Mouse (Mus musculus): ENCODE measurements at regions not wholly inside any gene's neighbourhood (a gene's known extent, or its start where the extent isn't known, plus 50 kb on each side); places are given as distances from the start of the nearest gene placed in this dataset.

DNA sequence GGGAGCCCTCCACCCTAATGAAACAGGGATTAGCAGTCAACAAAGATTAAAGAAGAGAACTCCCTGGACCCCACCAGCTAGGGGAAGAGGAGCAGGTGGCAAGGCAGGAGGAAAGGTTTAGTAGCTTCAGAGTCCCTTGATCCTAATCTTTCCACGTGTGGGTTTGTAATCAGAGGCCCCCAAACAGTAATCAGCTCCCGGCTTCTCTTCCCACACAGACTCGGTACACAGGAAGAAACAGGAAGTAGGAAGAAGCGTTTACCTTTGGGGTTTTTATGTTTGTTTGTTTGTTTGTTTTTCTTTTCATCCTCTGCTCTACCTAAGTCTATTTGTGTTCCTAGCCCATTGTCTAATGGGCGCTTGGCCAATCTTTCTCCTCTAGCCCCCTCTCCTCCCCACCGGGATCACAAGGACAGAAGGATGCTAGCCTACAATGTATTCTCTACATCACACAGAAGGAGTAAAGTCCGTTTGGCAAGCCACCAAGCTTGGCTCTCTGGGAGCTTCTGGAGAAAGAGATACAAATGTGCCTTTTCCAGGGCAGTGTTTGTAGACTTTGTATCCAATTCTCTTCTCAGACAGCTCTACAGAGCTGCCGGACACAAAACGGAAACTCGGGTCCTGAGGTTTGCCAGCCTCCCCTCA, 226.5 kb upstream of the Jarid2 start:
- no peak for DNase-seq (ENCODE audit: low read depth, low spot score)

DNA sequence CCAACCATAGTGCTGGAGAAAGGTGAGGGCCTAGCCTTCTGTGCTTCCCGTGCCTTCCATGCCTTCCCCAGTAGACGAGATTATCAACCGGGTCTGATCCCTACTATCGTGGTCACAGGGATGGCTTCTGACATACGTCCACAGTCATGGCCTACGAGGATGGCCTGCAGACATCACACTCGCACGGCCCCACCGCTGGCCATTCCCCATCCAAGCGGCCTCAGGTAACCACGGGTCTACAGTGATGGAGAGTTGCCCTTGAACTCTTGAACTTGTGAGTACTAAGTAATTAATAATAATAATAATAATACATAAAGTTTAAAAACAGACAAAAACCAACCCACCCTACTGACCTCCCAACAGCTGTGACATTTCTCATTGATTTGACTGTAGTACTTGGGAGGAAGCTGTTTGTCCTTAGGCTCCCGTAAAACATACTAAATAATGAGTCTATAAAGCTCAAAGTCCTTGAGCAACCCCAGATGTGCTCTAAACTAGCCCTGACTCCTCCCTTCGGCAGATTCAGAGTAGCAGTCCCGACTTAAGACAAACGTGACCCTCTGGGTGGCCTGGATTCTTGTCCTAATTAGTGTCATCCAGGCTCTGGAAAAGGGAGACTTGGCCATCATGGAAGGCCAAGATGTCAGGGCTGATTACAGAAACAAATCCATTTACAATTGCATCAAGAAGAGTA, 225.9 kb upstream of the Jarid2 start:
- DNase-seq (ENCODE audit: low read depth, low spot score) = no peak

DNA sequence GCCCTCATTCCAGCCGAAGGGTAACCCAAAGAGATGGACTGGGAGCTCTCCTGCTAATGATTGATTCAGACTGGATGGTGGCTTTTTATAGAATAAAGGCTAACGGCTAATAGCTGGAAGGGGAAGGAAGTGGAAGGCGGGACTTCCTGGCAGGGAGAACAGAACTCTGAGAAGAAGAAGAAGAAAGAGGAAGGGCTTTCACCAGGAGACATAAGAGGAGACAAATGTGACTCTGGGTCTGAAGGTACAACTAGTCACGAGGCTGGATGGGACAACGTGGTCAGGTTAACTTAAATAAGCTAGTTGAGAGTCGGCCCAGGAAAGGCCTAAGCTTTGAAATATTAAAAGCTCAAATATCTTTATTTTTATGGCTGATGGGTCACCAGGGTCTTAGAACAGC, 224.8 kb upstream of the Jarid2 start:
- no peak for DNase-seq (ENCODE audit: low read depth, low spot score)

DNA sequence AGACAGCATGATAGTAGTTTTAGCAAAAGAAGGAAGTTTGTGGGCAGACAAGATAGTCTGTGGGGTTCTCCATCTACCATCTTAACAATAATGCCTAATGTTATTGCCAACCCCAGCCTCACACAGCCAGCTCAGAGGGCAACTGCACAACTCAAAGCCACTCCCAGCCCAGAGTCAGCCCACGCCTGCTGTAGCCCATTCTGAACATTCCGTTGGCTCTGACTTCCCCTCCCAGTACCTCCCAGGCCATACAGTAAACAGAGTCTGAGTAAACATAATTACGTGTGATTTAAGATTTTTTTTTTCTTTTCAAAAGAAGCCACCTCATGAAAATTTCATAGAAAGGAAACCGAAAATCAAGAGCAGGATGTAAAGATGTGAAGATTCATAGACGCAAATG, 222.3 kb upstream of the Jarid2 start:
- no peak for DNase-seq (ENCODE audit: low read depth, low spot score)

DNA sequence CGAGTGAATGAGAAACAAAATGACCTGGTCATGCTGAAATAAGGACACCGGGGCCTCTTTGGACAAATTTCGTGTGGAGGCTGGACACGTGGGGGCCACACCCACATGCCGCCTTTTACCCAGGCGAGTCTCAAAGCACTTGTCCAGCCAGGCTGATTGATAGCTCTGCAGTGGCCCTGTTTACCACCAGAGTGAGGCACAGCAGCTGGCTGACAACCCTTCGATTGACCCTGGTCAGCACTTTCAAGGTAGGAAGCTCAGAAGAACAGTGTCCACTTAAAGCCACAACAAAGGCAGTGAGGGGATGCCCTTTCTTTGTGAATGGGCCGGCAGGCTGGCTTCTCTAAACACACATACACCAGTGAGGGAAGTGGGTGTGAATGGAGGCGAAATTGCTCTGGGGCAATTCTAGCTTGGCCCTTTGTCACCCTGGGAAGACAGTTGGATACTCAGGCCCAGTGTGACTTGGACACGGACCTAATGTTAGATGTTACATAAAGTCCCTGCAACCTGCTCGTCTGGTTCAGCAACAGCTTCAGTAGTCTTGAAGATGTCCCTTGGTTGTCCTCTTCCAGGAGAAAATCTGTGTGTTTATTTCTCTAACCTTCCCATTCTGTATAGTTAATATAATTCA, 219.6 kb upstream of the Jarid2 start:
- DNase-seq (ENCODE audit: low read depth, low spot score) = no peak

DNA sequence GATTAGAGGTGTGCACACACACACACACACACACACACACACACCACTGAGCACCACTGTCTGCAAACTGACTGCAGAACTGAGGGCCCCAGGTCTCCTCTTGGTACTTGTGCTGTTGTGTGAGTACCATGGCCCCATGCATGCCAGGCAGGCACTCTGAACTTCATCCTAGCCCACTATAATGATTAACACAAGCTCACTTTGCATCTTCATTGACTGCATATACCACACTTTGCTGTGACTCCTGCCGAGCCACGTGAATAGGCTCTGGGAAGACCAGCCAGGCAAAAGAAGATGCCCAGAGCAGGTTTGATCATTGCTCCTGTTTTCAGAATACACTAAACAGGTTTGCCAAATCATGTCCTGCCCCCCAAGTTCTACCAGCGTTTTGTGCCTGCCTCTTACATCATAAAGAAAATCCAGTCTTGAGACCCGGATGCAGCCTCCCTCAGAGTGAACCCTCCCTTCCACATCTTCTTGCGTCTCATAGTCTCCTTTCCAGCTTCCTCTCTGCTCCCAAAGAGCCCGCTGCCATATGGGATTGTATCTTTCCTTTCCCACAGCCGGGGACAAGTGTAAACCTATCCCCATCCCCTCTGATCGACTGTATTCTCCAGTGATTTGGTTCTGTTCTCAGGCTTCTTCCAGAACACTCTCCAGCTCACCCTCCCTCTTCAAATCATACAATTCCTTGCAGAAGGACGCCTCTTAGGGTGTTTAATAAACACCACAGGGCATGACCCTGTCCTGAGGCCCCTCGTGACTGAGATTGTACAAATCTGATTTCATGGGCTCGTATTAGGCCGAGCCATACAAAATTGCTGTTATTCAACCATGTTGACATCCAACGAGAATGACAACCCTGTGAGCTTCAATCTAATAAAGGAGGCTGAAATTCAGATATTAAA, 215.6 kb upstream of the Jarid2 start:
- DNase-seq (ENCODE audit: low read depth, low spot score) = no peak

DNA sequence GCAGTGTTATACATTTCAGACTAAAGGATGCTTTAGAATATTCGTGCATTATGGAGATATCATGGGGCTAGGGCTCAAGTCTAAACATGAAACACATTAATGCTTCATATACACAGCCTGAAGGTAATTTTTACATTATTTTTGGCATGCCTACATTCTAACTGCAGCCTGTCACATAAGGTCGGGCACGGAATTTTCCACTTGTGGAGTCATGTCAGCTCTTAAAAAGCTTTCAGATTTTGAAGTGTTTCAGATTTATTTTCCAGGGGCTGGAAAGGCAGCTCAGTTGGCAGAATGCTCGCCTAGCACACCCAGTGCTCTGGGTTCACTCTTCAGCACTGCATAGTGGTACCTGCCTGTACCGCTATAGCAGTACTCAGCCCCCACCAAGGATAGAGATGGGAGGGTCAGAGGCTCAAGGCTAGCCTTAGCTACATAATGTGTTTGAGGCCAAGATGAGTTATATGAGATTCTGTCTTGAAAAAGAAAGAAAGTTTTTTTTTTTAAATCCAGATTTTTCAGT, 214.6 kb upstream of the Jarid2 start:
- DNase-seq (ENCODE audit: low read depth, low spot score) = no peak

DNA sequence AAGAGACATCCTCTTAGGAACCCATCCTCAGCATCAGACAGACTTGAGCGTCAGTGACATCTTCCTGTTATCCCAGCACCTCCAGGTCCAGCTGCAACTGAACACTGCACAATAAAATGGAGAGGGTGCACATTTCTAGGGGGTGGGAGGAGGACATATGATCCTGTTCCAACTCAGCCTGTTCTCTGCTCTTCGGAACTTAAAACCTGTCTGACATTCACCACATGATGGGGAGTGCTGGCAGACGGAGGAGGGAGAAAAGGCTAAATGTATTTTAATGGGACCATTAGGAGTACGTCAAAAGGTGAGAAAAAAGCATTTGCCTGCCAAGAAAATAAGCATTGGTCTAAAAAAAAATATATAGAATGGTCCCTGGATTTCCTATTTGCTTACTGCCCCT, 212.4 kb upstream of the Jarid2 start:
- DNase-seq (ENCODE audit: low read depth, low spot score) = no peak

DNA sequence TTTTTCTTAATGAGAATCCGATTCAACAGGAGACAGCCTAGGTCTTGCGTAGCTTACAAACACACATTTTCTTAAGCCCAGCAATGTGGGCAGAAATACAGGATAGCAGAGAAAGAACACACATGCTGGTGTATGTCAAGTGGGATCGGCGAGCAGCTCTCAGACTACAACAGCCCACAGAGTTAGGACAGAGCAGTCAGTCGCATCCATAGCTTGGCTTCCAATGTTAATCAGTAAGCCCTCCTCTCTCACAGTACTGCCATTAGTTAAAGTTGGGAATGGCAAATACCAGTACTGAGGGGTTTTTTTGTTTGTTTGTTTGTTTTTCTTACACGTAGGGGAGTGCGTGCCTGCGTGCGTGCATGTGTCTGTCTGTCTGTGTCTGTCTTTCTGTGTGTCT, 212.0 kb upstream of the Jarid2 start:
- no peak for DNase-seq (ENCODE audit: low read depth, low spot score)

DNA sequence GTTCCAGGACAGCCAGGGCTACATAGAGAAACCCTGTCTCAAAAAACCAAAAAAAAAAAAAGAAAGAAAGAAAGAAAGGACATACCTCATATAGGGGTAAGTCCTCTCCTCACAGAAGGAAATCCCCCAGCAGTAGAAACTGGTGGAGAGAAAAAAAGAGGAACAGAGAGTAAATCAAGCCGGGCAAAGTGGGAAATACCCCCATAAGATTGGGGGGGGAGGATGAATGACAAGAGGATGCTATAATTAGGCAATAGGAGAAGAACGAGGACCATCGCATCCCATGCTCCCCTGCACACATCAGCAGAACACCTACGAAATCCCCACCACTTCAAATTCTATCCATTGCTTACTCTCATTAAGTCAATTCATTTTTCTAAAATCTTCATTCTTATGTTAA, 211.1 kb upstream of the Jarid2 start:
- DNase-seq (ENCODE audit: low read depth, low spot score) = no peak

DNA sequence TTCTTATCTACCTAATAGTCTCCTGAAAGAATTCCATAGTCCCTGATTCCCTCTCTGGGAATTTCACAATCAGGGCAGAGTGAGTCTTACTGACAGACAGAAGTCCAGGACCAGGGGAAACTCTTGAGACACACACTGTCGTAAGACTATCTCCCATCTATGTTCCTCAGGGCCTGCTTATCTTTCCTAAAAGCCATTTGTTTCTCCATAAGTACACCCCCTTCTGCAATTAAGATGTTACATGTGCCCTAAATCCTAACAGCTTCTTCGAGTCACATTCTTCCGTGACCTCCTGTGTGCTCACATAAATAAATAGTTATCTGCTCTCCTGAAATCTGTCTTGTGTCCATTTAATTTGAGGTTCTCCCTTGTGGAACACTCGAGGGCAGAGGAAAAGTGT, 205.8 kb upstream of the Jarid2 start:
- no peak for DNase-seq (ENCODE audit: low read depth, low spot score)

DNA sequence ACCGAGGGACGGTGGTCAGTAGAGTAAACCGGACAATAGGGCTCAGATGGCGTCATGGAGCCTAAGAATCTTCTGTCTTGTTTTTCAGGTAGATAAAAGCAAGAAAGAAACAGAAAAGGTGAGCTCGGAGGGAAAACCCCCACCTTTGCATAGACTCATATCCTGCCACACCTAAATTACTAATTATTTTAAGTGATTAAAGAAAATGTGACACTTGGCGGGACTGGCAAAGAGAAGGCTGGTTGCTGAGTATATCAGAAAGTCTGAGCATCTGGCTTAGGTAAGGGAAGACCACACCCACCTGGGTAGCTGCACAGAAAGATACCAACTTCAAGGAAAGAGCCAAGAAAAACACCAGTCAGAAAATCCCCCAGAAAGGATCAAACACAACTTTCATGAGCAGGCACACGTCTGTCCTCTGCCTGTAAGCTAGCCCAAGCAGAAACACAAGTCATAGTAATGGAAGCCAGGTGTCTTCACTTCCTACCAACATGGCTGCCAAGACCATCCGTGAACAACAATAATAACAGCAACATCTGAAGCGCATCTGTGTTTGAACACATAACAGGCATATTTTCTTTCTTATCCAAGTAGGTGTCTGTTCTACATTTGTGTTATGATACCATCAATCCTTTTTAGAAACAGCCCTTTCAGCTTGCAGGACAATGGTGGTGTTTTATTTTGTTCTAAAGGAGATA, 198.3 kb upstream of the Jarid2 start:
- no peak for DNase-seq (ENCODE audit: low read depth, low spot score)

DNA sequence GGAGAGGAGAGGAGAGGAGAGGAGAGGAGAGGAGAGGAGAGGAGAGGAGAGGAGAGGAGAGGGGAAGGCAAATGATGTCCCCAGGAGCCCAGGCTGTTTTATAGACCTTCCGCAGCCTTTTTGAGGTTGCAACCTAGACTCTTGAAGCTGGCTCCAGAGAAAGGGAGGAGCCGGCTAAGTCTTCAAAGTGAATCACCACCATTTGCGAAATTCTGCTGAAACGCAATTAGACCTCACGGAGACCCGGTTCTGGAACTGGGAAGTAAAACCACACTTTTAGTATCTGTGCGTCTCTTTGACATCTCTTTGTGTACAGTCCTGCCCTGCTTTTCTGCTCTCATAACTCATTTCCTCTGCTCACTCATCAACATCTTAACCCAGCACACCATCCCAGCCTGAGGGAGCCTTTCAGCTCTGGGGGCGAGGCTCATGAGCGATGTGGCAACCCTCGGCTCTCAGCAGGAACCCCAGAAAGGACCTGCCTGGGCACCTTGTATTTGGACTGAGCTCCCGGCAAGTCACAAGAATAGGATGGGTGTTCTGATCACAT, 196.6 kb upstream of the Jarid2 start:
- DNase-seq (ENCODE audit: low read depth, low spot score) = no peak

DNA sequence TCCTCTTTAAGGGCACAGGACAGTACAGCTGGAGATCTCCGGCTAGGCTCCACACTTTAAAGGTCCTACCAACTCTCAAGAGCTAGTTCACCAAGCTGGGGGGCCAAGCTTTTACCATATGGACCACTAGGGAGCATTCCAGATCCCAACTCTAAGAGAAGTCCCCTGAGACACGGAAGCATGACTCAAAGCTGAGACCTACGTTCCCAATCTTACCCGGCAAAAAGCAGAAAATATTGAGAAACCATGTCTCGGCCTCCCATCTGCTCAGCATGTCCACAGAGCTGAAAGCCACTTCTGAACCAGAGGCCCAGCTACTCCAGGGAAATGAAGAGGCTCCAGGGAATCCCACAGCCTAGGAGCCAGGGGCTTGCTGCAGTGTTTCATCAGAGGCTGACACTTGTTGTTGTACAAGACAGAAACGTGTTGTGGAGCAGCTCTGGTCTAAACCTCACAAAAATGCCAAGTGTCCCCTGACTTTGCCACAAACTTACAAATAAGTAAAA, 194.6 kb upstream of the Jarid2 start:
- DNase-seq (ENCODE audit: low read depth, low spot score) = peak; percentile 43

DNA sequence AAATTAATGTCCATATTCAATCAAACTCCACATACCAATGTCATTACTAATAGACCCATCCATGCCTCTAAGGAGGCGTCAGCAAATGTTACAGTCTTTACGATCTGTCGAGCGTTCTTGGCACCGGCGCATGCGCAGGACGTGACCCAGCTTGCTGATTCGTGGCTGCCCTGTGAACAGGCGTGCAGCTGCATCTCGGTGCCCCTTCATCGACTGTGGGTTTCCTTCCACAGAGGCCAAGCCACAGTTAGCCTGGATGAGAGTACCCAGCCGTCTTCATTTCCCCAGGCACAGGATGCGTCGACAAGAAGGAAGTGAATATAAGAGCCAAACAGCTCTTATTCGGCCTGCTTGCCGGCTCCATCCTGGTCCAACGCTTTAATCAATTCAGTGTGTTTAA, 193.8 kb upstream of the Jarid2 start:
- peak; percentile 51 for DNase-seq (ENCODE audit: low read depth, low spot score)

DNA sequence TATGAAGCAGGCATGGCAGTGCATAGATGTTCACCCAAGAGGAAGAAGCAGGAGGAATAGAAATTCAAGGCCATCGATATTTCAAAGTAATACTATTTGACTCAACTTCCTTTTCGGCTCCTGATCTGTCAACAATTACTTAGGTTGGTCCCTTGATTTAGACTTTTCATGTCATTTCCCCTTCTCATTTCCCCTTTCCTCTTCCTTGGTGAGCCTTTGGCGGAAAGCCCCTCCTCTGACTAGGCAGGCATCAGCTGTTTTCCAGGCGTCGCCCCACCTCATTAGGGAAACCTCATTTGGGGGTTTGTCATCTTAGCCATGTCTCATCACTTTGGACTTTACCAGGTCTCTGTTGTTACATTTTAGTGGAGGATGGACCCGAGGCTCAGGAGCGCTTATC, 191.0 kb upstream of the Jarid2 start:
- peak; percentile 30 for DNase-seq (ENCODE audit: low read depth, low spot score)

DNA sequence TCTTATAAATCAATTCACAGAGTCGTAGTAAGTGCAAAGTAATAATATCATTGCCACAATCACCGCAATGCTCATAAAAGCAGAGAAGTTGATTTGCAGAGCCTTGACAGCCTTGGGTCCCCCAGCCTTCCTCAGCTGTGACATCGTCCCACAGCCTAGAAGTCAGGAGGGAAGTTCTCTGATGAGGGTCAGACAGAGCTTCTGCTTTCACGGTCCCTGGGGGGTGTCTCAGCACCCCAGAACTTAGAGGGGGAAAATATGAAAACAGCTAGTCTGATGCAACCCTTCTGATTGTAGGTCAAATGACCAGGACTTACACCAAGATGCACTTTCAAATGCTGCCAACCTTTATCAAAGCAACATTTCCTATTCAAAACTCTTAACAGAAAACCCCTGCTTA, 188.9 kb upstream of the Jarid2 start:
- no peak for DNase-seq (ENCODE audit: low read depth, low spot score)

DNA sequence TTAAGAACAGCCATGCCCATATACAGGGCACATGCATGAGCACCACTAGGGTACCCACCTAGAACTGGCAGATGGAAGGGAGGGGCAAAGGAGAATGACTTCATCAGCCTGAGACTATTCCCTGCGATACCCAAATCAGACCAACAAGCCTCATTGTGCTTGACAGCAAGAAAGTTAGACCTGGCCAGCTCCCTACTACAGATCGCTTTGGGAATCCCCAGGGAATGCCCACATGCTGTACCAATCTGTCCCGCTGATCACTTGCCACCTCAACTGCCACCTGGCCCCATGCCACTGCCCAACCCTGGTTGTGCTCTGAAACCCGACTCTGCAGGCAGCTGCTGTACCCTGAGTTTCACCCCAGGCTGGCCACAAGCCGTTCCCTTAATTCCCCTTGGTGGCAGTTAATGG, 188.0 kb upstream of the Jarid2 start:
- peak; percentile 97 for DNase-seq (ENCODE audit: low read depth, low spot score)

DNA sequence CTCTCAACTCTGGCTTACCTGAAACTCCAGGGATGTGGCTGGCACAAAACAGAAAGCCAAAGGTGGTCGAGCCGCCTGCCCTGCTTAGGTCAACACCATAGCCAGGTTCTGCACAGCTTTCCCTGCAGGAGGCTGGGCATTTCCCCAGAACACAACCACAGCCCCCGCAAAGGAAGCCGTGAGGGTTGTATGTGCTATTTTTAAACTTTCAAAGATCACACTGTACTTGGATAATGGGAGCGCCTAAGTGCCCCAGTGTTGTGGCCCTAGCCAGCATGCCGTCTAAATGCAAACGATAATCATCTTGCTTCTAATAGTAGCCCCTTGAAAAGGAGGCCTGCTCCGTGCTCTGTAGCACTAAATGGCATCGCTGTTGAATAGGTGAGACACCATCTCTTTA, 184.5 kb upstream of the Jarid2 start:
- no peak for DNase-seq (ENCODE audit: low read depth, low spot score)

DNA sequence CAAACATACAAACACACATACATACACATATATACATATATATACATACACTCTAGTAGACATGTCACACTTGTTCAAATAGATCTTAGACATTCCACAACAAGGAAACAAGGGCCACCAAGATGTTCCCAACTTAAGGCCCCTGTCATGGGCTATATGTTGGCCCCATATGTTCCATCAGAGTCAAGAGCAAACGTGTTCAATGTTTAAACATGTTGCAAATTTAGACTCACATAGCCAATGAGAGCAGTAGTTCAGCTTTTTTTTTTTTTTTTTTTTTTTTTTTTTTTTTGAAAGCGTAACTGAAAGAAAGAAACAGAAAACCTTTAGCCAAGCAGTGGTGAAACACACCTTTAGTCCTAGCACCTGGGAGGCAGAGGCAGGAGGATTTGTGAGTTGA, 183.0 kb upstream of the Jarid2 start:
- no peak for DNase-seq (ENCODE audit: low read depth, low spot score)

DNA sequence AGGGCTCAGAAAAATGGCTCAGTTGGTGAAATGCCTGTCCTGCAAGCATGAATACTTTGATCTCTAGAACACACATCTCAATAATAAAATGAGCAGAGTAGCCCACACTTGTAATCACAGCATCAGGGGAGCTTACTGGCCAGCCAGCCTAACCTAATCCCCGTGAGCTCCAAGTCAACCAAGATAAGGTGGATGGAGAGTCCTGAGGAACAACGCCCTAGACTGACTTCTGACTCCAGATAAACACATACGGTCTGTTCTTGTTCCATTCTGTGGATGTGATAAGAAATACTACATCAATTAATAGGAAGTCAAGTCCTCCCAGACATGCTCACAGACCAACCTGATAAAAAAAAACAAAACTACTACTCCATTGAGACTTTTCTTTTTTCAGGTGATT, 180.4 kb upstream of the Jarid2 start:
- DNase-seq (ENCODE audit: low read depth, low spot score) = no peak
